Mouse (Mus musculus): ENCODE data around the gene Vsig10. TPM values are rescaled to one million over a fixed set of nuclear protein-coding genes. Genes with fewer than 3 reads are reported as not detected.
A peak's percentile ranks its signal among the peaks of the same experiment; 100 is the strongest.

The Vsig10 gene
- polyA plus RNA-seq (2015; fragmentation: Nextera tagmentation; extraction: Ambion mirVana) = 1.0 and 2.1 TPM in 2 replicates

- Histone ChIP-seq H3K4me1 (peaks cover 23% of the 10 kb centered on the region; the same call in 1 of the 2 replicates), H3K27me3 (replicated peaks) (peaks cover 19% of the 10 kb centered on the region), H3K9ac (peak within 1 kb of the TSS; percentile 47), H3K27ac (0 out of 2 replicates have a peak within 1 kb of the TSS, but pooled peaks have one; percentile 7), H3K9me3 (no peaks in the 10 kb centered on the region), H3K36me3 (replicated peaks) (no peaks in the 10 kb centered on the region), H3K4me2 (peak within 1 kb of the TSS; percentile 96), H3K4me3 (peak within 1 kb of the TSS; percentile 52)
- ATAC-seq (replicated peaks) = peak; percentile 69; the same call in 1 of the 2 replicates
- under 1% methylated on average over 81 of the region's 81 CpGs for WGBS
Measured at GRCm38 (mm10) chr5:117318741-117319629, at the start of gene Vsig10. Gene Vsig10, plus strand, starts transcription at chr5:117319083.

DNA sequence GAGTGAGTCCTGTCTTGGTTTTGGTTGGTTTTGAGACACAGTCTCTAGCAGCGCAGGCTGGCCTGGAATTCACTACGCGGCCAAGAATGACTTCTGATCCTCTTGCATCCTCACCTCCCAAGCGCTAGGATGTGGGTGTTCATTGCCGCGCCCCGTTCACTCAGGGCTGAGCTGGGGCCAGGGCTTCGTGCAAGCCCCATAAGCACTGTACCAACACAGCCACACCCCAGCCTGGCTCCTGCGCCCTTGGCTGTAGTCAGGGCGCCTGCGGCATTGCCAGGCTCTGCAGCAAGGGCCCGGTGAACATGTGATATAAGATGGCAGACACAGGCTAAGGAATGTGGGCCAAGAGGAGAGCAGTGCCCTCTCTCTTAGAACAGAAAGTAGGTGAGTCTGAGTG, 49.5 kb upstream of the Vsig10 start:
- no peak overlapping the region for H3K4me3 ChIP-seq
- no peak for ATAC-seq (replicated peaks)
- H3K4me2 ChIP-seq = no peak overlapping the region
- no peak overlapping the region for H3K27ac ChIP-seq
- no peaks in the 10 kb centered on the region for H3K9me3 ChIP-seq
- WGBS = 97% methylated on average over 12 of the region's 12 CpGs
- H3K36me3 ChIP-seq (replicated peaks) = peaks cover 9% of the 10 kb centered on the region; the same call in 1 of the 2 replicates
- no peaks in the 10 kb centered on the region for H3K4me1 ChIP-seq
- H3K27me3 ChIP-seq (replicated peaks) = no peaks in the 10 kb centered on the region
- no peak overlapping the region for H3K9ac ChIP-seq

- no peaks in the 10 kb centered on the region for H3K27me3 ChIP-seq (replicated peaks)
- H3K9ac ChIP-seq = no peak overlapping the region
- H3K4me3 ChIP-seq = no peak overlapping the region
- no peaks in the 10 kb centered on the region for H3K36me3 ChIP-seq (replicated peaks)
- H3K4me1 ChIP-seq = no peaks in the 10 kb centered on the region
- 89% methylated on average over 14 of the region's 14 CpGs for WGBS
- no peaks in the 10 kb centered on the region for H3K9me3 ChIP-seq
- ATAC-seq (replicated peaks) = no peak
- H3K4me2 ChIP-seq = no peak overlapping the region
- H3K27ac ChIP-seq = no peak overlapping the region
Measured at GRCm38 (mm10) chr5:117271945-117272344, 46.9 kb upstream of the Vsig10 start.

GRCm38 (mm10) chr5:117274817-117275216, 44.1 kb upstream of the Vsig10 start:
- Histone ChIP-seq H3K36me3 (replicated peaks) (no peaks in the 10 kb centered on the region), H3K4me1 (no peaks in the 10 kb centered on the region), H3K4me3 (no peak overlapping the region), H3K9me3 (no peaks in the 10 kb centered on the region), H3K27ac (no peak overlapping the region), H3K9ac (no peak overlapping the region), H3K27me3 (replicated peaks) (no peaks in the 10 kb centered on the region), H3K4me2 (no peak overlapping the region)
- ATAC-seq (replicated peaks) = no peak
- 64% methylated on average over 5 of the region's 5 CpGs for WGBS

DNA sequence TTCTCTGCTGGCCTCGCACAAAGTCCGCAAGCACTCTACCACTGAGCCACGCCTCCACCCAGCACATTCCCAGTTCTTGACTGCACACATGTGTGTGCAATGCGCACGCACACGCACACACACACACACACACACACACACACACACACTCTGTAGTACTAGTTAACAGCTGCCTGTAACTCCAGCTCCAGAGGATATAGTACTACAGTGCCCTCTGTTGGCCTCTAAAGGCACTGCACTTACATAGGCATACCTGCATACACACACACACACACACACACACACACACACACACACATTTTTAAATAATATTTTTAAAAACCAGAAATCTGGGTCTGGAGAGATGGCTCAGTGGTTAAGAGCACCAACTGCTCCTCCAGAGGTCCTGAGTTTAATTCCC, 41.1 kb upstream of the Vsig10 start:
- H3K27ac ChIP-seq = no peak overlapping the region
- no peak overlapping the region for H3K4me3 ChIP-seq
- no peaks in the 10 kb centered on the region for H3K9me3 ChIP-seq
- no peak overlapping the region for H3K9ac ChIP-seq
- ATAC-seq (replicated peaks) = no peak
- no peaks in the 10 kb centered on the region for H3K36me3 ChIP-seq (replicated peaks)
- 92% methylated on average over 6 of the region's 6 CpGs for WGBS
- H3K27me3 ChIP-seq (replicated peaks) = no peaks in the 10 kb centered on the region
- no peaks in the 10 kb centered on the region for H3K4me1 ChIP-seq
- no peak overlapping the region for H3K4me2 ChIP-seq

- 91% methylated on average over 15 of the region's 15 CpGs for WGBS
- H3K9ac ChIP-seq = no peak overlapping the region
- no peak for ATAC-seq (replicated peaks)
Measured at GRCm38 (mm10) chr5:117278809-117279668, 39.8 kb upstream of the Vsig10 start.

DNA sequence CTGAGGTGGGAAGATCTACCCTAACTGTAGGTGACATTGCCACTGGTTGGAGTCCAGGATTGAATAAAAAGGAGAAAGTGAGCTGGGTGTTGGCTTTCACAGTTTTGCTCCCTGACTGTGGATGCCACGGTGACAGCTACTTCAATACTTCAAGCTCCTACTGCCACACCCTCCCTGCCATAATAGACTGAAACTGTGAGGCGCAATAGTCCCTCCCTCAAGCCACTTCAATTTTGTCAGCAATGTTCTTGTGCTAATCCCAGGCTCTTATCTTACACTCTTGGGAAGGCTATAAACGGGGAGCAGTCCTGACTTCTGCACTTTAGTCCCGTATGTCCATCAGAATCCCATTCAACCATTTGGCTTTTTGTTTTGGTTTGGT, 39.2 kb upstream of the Vsig10 start:
- no peak overlapping the region for H3K9ac ChIP-seq
- H3K4me2 ChIP-seq = no peak overlapping the region
- WGBS = 81% methylated on average over 4 of the region's 4 CpGs
- H3K9me3 ChIP-seq = no peaks in the 10 kb centered on the region
- no peak overlapping the region for H3K4me3 ChIP-seq
- peaks cover 5% of the 10 kb centered on the region; the same call in 1 of the 2 replicates for H3K36me3 ChIP-seq (replicated peaks)
- H3K27ac ChIP-seq = no peak overlapping the region
- H3K4me1 ChIP-seq = peaks cover 6% of the 10 kb centered on the region
- ATAC-seq (replicated peaks) = no peak
- no peaks in the 10 kb centered on the region for H3K27me3 ChIP-seq (replicated peaks)

More at GRCm38 (mm10) chr5:117278809-117279668, 39.8 kb upstream of the Vsig10 start:
- Histone ChIP-seq H3K36me3 (replicated peaks) (0 out of 2 replicates have a peak, but pooled peaks cover 3% of the 10 kb centered on the region), H3K27me3 (replicated peaks) (no peaks in the 10 kb centered on the region), H3K9me3 (no peaks in the 10 kb centered on the region), H3K4me3 (no peak overlapping the region), H3K27ac (no peak overlapping the region), H3K4me2 (no peak overlapping the region), H3K4me1 (no peaks in the 10 kb centered on the region)

DNA sequence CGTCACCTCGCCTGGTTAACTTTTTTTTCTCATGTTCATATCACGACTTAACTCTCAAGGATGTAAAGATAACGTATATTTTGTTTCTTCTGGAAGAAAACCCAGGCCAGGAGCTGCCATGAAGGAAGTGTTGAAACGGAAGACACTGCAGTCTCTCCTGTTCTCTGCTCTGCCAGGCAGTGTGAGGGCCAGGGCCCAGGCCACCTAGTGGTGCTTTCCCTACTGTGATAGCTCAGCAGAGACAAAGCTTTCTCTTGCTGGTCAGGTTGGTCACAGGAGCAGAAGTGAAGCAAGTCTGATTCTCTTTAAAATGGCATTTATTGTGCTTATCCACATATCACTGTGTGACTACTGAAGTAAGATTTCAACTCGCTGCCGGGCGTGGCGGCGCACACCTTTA, 37.3 kb upstream of the Vsig10 start:
- H3K9ac ChIP-seq = no peak overlapping the region
- ATAC-seq (replicated peaks) = no peak
- H3K9me3 ChIP-seq = no peaks in the 10 kb centered on the region
- H3K36me3 ChIP-seq (replicated peaks) = peaks cover 13% of the 10 kb centered on the region; the same call in 1 of the 2 replicates
- peaks cover 24% of the 10 kb centered on the region for H3K4me1 ChIP-seq
- H3K4me2 ChIP-seq = no peak overlapping the region
- no peak overlapping the region for H3K27ac ChIP-seq
- no peaks in the 10 kb centered on the region for H3K27me3 ChIP-seq (replicated peaks)
- WGBS = 95% methylated on average over 10 of the region's 10 CpGs
- no peak overlapping the region for H3K4me3 ChIP-seq

GRCm38 (mm10) chr5:117282360-117282759, 36.5 kb upstream of the Vsig10 start:
- H3K36me3 ChIP-seq (replicated peaks) = peaks cover 13% of the 10 kb centered on the region; the same call in 1 of the 2 replicates
- ATAC-seq (replicated peaks) = no peak
- H3K9ac ChIP-seq = no peak overlapping the region

DNA sequence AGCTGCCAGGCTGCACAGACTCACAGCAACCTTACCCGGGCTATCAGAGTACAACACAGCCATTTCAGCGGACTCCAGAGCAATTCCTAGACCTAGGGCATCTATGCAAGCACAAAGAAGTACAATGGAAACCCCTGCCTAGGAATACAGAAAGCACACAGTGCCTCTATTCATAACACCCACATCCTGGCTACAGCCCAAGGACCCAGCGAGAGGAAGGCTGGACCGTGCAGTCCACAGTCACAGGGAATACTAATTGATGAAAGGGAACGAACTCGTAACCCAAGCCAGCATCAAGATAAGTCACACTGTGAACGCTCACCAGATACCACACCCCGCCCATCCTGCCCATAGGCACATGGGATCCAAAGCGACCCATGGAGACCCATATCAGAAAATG, 34.9 kb upstream of the Vsig10 start:
- Histone ChIP-seq H3K9ac (no peak overlapping the region), H3K4me1 (peaks cover 33% of the 10 kb centered on the region), H3K4me2 (no peak overlapping the region), H3K27me3 (replicated peaks) (no peaks in the 10 kb centered on the region), H3K36me3 (replicated peaks) (peaks cover 13% of the 10 kb centered on the region; the same call in 1 of the 2 replicates), H3K9me3 (no peaks in the 10 kb centered on the region), H3K4me3 (no peak overlapping the region), H3K27ac (no peak overlapping the region)
- ATAC-seq (replicated peaks) = no peak
- 66% methylated on average over 9 of the region's 9 CpGs for WGBS

More at GRCm38 (mm10) chr5:117282360-117282759, 36.5 kb upstream of the Vsig10 start:
- 85% methylated on average over 8 of the region's 8 CpGs for WGBS
- Histone ChIP-seq H3K9me3 (no peaks in the 10 kb centered on the region), H3K27ac (no peak overlapping the region), H3K4me1 (peaks cover 26% of the 10 kb centered on the region), H3K27me3 (replicated peaks) (no peaks in the 10 kb centered on the region), H3K4me3 (no peak overlapping the region), H3K4me2 (no peak overlapping the region)

- WGBS = 68% methylated on average over 7 of the region's 7 CpGs
- no peak overlapping the region for H3K4me3 ChIP-seq
- H3K9ac ChIP-seq = no peak overlapping the region
- ATAC-seq (replicated peaks) = no peak
- H3K4me1 ChIP-seq = peaks cover 33% of the 10 kb centered on the region
- H3K27ac ChIP-seq = no peak overlapping the region
- H3K36me3 ChIP-seq (replicated peaks) = peaks cover 13% of the 10 kb centered on the region; the same call in 1 of the 2 replicates
- no peaks in the 10 kb centered on the region for H3K27me3 ChIP-seq (replicated peaks)
- no peaks in the 10 kb centered on the region for H3K9me3 ChIP-seq
- H3K4me2 ChIP-seq = 0 out of 2 replicates have a peak overlapping the region, but pooled peaks have one; percentile 12
Measured at GRCm38 (mm10) chr5:117284682-117285081, 34.2 kb upstream of the Vsig10 start.

DNA sequence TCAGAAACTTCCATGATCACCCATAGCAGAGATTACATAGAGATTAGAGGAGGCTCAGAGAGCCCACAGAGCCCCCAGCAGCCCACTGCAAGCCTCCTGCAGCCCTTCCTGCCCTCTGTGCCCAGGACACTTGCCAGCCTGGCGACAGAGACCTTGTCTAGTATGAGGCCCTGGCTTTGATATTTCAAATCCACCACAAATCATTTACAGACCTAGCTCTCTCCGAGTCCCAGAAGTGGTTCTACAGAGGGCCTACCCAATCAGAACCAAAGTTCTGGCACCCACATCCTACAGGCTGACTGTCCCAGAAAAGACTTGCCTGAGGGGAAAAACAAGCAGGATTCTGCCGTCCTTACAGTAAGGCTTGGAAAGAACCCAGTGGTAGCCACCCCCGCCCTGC, 33.6 kb upstream of the Vsig10 start:
- no peak overlapping the region for H3K27ac ChIP-seq
- no peak for ATAC-seq (replicated peaks)
- H3K4me2 ChIP-seq = peak overlapping the region; percentile 12; the same call in 1 of the 2 replicates
- H3K4me3 ChIP-seq = no peak overlapping the region
- WGBS = 80% methylated on average over 4 of the region's 4 CpGs
- peaks cover 33% of the 10 kb centered on the region for H3K4me1 ChIP-seq
- peaks cover 13% of the 10 kb centered on the region; the same call in 1 of the 2 replicates for H3K36me3 ChIP-seq (replicated peaks)
- no peak overlapping the region for H3K9ac ChIP-seq
- H3K27me3 ChIP-seq (replicated peaks) = no peaks in the 10 kb centered on the region
- no peaks in the 10 kb centered on the region for H3K9me3 ChIP-seq
